Mouse (Mus musculus) spleen, postnatal 4 days (tissue): ENCODE measurements around the gene Supt20.
"Not testable (repeated sequence)": the region's sequence is repeated elsewhere in the genome, so short reads cannot be mapped to it uniquely, and the experiment has no call there.

Experiments
- DNase-seq, 2 experiments: peaks; one replicate each; pipeline ENCODE4 v3.0.0; 2022; ENCODE audit warnings: low spot score in 2 of 2

Supt20 gene

GRCm38 (mm10) chr3:54756058-54756457, 63.5 kb downstream of the Supt20 start:
- DNase-seq: no peak

- no peak for DNase-seq
These were observed 64.8 kb downstream of the Supt20 start for GRCm38 (mm10) chr3:54757446-54757845.

- DNase-seq: no peak
These were observed 66.6 kb downstream of the Supt20 start for GRCm38 (mm10) chr3:54759211-54759610.

GRCm38 (mm10) chr3:54760321-54761115, 67.9 kb downstream of the Supt20 start:
- no peak for DNase-seq

- no peak for DNase-seq
These were observed 68.7 kb downstream of the Supt20 start for GRCm38 (mm10) chr3:54761258-54761657.

GRCm38 (mm10) chr3:54764418-54764817, 71.8 kb downstream of the Supt20 start:
- DNase-seq: no peak

GRCm38 (mm10) chr3:54765521-54765920, 72.9 kb downstream of the Supt20 start:
- not testable (repeated sequence) for DNase-seq

GRCm38 (mm10) chr3:54766034-54766433, 73.4 kb downstream of the Supt20 start:
- no peak for DNase-seq

GRCm38 (mm10) chr3:54766811-54767210, 74.2 kb downstream of the Supt20 start:
- DNase-seq: no peak

GRCm38 (mm10) chr3:54768592-54768991, 76.0 kb downstream of the Supt20 start:
- no peak for DNase-seq

- DNase-seq: no peak
These were observed 77.0 kb downstream of the Supt20 start for GRCm38 (mm10) chr3:54769349-54770275.

- no peak for DNase-seq
These were observed 81.0 kb downstream of the Supt20 start for GRCm38 (mm10) chr3:54773613-54774012.

GRCm38 (mm10) chr3:54775989-54776631, 83.5 kb downstream of the Supt20 start:
- DNase-seq: no peak
